Mouse (Mus musculus) retina, postnatal 7 days (tissue): Measurements from ENCODE around the gene Tex2.
"Not testable (repeated sequence)": the region's sequence is repeated elsewhere in the genome, so short reads cannot be mapped to it uniquely, and the experiment has no call there.

ENCODE experiments used
- DNase-seq: peaks from one replicate; pipeline ENCODE4 v3.0.0-alpha.2; 2012; ENCODE audit warnings: low read depth, low spot score

Gene Tex2

GRCm38 (mm10) chr11:106579957-106580356, 33.3 kb downstream of the Tex2 start:
- no peak for DNase-seq

- DNase-seq: no peak
Observed at GRCm38 (mm10) chr11:106579146-106579545, 34.1 kb downstream of the Tex2 start.

- DNase-seq: not testable (repeated sequence)
Observed at GRCm38 (mm10) chr11:106577624-106578355, 35.4 kb downstream of the Tex2 start.

- DNase-seq: no peak
Observed at GRCm38 (mm10) chr11:106574456-106574855, 38.8 kb downstream of the Tex2 start.

GRCm38 (mm10) chr11:106573476-106574240, 39.6 kb downstream of the Tex2 start:
- no peak for DNase-seq

GRCm38 (mm10) chr11:106572958-106573357, 40.3 kb downstream of the Tex2 start:
- no peak for DNase-seq

- no peak for DNase-seq
Observed at GRCm38 (mm10) chr11:106572020-106572782, 41.0 kb downstream of the Tex2 start.

- no peak for DNase-seq
Observed at GRCm38 (mm10) chr11:106571026-106571983, 41.9 kb downstream of the Tex2 start.

- DNase-seq: no peak
Observed at GRCm38 (mm10) chr11:106568329-106568960, 44.8 kb downstream of the Tex2 start.

- no peak for DNase-seq
Observed at GRCm38 (mm10) chr11:106566040-106566785, 47.0 kb downstream of the Tex2 start.

GRCm38 (mm10) chr11:106564261-106564660, 49.0 kb downstream of the Tex2 start:
- no peak for DNase-seq

GRCm38 (mm10) chr11:106562707-106563106, 50.5 kb downstream of the Tex2 start:
- DNase-seq: no peak

- DNase-seq: no peak
Observed at GRCm38 (mm10) chr11:106559773-106560172, 53.5 kb downstream of the Tex2 start.

GRCm38 (mm10) chr11:106558008-106558407, 55.2 kb downstream of the Tex2 start:
- DNase-seq: no peak

- no peak for DNase-seq
Observed at GRCm38 (mm10) chr11:106557398-106557797, 55.8 kb downstream of the Tex2 start.

- DNase-seq: no peak
Observed at GRCm38 (mm10) chr11:106556689-106557088, 56.5 kb downstream of the Tex2 start.

GRCm38 (mm10) chr11:106555805-106556615, 57.2 kb downstream of the Tex2 start:
- DNase-seq: no peak

- DNase-seq: no peak
Observed at GRCm38 (mm10) chr11:106550398-106550797, 62.8 kb downstream of the Tex2 start.

- no peak for DNase-seq
Observed at GRCm38 (mm10) chr11:106546081-106546480, 67.1 kb downstream of the Tex2 start.
